Mouse (Mus musculus): ENCODE measurements around the gene Tinf2.

GRCm38 (mm10) chr14:55644261-55644888 lies 37.2 kb downstream of the Tinf2 start:
- no peak for TF ChIP-seq POLR2A (IDR thresholded peaks at IDR 0.05; ENCODE audit: low read depth, low read length)
- TF ChIP-seq CTCF (IDR thresholded peaks at IDR 0.05; ENCODE audit: extremely low read depth, insufficient read length, insufficient replicate concordance, low read depth, low read length) = no peak

Data from small intestine, adult 2 months (tissue).